Mouse (Mus musculus): ENCODE data around the gene Atad5. TPM values are rescaled to one million over a fixed set of nuclear protein-coding genes. Genes with fewer than 3 reads are reported as not detected.

Gene Atad5
- polyA plus RNA-seq, 1 experiment from 2014 or later, result 16.2 TPM

DNA sequence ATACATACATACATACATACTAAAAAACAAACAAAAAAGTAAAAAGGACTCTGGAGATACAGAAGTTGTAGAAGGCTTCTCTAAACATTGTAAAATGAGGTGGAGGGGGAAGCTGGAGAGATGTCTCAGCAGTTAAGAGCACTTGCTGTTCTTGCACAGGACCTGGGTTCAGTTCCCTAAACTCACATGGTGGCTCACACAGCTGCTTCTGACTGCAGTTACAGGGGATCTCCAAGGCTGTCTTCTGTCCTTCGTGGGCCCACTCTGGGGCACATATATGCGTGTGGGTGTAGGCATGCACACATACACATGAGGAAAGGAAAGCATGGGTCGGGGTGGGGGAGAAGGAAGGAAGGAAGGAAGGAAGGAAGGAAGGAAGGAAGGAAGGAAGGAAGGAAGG is 80.4 kb downstream of the Atad5 start:
- no peak overlapping the region for H3K27ac ChIP-seq (ENCODE audit: low read depth)
- no peak overlapping the region for H3K4me2 ChIP-seq
- no peaks in the 10 kb centered on the region for H3K36me3 ChIP-seq (ENCODE audit: insufficient read depth)
- H3K27me3 ChIP-seq (ENCODE audit: insufficient read depth, low read length), result no peaks in the 10 kb centered on the region
- H3K4me1 ChIP-seq (ENCODE audit: insufficient read depth), result no peaks in the 10 kb centered on the region
- no peak for TF ChIP-seq CTCF (IDR thresholded peaks at IDR 0.05; ENCODE audit: low read depth)
- DNase-seq (no peak), ATAC-seq (ENCODE audit: insufficient read depth) (no peak)
- H3K9ac ChIP-seq, result no peak overlapping the region
- 84% methylated on average over 3 of the region's 3 CpGs for WGBS
- no peak overlapping the region for H3K4me3 ChIP-seq (ENCODE audit: low read depth, low read length)
- H3K9me3 ChIP-seq (ENCODE audit: low read depth, low read length), result no peaks in the 10 kb centered on the region

DNA sequence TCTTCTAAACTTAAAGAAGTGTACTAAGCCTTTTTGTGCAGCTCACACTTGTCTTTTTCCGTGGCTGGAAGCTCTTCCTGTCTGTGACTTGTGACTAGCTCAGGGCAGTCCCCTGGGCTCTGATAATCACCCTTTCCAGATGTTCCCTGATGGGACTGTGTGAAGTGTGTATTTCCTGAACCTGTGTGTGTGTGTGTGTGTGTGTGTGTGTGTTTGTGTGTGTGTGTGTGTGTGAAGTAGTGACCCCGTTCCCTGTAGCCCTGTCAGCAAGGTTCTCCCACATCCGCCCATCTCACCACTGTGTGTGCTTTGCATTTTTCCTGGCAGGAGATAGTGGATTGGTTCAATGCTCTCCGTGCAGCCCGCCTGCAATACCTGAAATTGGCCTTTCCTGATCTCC is 81.2 kb downstream of the Atad5 start:
- Histone ChIP-seq H3K9me3 (ENCODE audit: low read depth, low read length) (no peaks in the 10 kb centered on the region), H3K36me3 (ENCODE audit: insufficient read depth) (no peaks in the 10 kb centered on the region), H3K4me1 (ENCODE audit: insufficient read depth) (no peaks in the 10 kb centered on the region), H3K4me2 (no peak overlapping the region), H3K9ac (no peak overlapping the region), H3K4me3 (ENCODE audit: low read depth, low read length) (no peak overlapping the region), H3K27me3 (ENCODE audit: insufficient read depth, low read length) (no peaks in the 10 kb centered on the region), H3K27ac (ENCODE audit: low read depth) (no peak overlapping the region)
- WGBS, result 50% methylated on average over 5 of the region's 5 CpGs
- ATAC-seq (ENCODE audit: insufficient read depth) (no peak), DNase-seq (no peak)
- TF ChIP-seq CTCF (IDR thresholded peaks at IDR 0.05; ENCODE audit: low read depth), result no peak

DNA sequence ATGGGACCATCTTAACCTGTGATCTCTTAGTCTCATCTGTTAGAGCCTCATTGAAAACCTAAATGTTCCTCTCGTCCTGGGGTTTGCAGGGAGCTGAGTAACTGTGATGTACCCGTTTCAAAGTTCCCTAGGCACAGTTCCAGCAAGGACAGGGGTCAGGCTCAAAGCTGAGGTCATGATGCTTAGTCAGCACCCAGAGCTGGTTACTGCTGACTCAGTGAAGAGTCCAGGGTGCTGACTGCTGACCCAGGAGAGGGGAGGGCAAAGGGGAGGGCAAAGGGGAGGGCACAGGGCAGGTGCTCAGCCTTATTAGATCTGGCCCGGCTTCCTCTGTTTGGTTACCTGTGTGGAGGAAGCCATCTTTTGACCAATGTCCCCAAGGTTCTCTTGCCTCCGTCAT is 82.7 kb downstream of the Atad5 start:
- no peak overlapping the region for H3K4me2 ChIP-seq
- H3K9ac ChIP-seq, result no peak overlapping the region
- H3K36me3 ChIP-seq (ENCODE audit: insufficient read depth), result no peaks in the 10 kb centered on the region
- no peak for TF ChIP-seq CTCF (IDR thresholded peaks at IDR 0.05; ENCODE audit: low read depth)
- ATAC-seq (ENCODE audit: insufficient read depth) (no peak), DNase-seq (no peak)
- no peaks in the 10 kb centered on the region for H3K4me1 ChIP-seq (ENCODE audit: insufficient read depth)
- no peak overlapping the region for H3K27ac ChIP-seq (ENCODE audit: low read depth)
- 64% methylated on average over 4 of the region's 4 CpGs for WGBS
- H3K9me3 ChIP-seq (ENCODE audit: low read depth, low read length), result no peaks in the 10 kb centered on the region
- H3K4me3 ChIP-seq (ENCODE audit: low read depth, low read length), result no peak overlapping the region
- no peaks in the 10 kb centered on the region for H3K27me3 ChIP-seq (ENCODE audit: insufficient read depth, low read length)

DNA sequence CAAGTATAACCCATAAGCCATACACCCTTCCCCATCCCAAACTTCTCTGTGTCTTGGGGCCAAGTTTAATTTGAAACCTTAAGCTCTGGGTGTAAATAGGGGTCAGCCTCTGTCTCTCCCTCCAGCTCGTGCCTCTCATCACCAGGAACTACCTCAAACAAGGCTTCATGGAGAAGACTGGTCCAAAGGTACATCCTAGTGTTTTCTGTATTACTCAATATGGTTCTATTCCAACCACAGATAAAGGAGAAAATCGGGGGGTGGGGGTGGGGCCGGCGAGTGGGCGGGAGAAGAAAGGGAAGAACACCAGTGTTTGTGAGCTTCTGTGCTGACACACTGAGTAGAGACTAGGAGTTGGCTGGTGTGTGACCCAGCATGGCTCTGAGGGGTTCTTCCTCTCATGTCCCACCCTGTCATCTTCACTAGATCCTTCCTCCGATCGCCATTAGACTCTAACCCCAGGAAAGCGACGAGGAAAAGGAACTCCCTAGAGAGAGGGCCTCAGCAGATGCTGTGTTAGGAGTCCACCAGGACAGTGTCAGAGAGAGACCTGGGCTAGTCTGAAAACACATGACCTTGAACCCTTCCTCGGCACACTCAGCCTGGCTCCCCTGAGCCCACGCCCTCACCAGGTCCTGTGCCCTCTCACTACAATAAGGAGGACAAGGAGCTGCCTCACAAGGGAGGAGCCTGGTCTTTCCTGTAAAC is 84.9 kb downstream of the Atad5 start:
- WGBS, result 76% methylated on average over 11 of the region's 11 CpGs
- Histone ChIP-seq H3K4me3 (ENCODE audit: low read depth, low read length) (no peak overlapping the region), H3K4me2 (no peak overlapping the region), H3K9ac (no peak overlapping the region), H3K4me1 (ENCODE audit: insufficient read depth) (no peaks in the 10 kb centered on the region), H3K36me3 (ENCODE audit: insufficient read depth) (no peaks in the 10 kb centered on the region), H3K27me3 (ENCODE audit: insufficient read depth, low read length) (no peaks in the 10 kb centered on the region), H3K27ac (ENCODE audit: low read depth) (no peak overlapping the region), H3K9me3 (ENCODE audit: low read depth, low read length) (no peaks in the 10 kb centered on the region)
- DNase-seq (no peak), ATAC-seq (ENCODE audit: insufficient read depth) (no peak)
- no peak for TF ChIP-seq CTCF (IDR thresholded peaks at IDR 0.05; ENCODE audit: low read depth)

DNA sequence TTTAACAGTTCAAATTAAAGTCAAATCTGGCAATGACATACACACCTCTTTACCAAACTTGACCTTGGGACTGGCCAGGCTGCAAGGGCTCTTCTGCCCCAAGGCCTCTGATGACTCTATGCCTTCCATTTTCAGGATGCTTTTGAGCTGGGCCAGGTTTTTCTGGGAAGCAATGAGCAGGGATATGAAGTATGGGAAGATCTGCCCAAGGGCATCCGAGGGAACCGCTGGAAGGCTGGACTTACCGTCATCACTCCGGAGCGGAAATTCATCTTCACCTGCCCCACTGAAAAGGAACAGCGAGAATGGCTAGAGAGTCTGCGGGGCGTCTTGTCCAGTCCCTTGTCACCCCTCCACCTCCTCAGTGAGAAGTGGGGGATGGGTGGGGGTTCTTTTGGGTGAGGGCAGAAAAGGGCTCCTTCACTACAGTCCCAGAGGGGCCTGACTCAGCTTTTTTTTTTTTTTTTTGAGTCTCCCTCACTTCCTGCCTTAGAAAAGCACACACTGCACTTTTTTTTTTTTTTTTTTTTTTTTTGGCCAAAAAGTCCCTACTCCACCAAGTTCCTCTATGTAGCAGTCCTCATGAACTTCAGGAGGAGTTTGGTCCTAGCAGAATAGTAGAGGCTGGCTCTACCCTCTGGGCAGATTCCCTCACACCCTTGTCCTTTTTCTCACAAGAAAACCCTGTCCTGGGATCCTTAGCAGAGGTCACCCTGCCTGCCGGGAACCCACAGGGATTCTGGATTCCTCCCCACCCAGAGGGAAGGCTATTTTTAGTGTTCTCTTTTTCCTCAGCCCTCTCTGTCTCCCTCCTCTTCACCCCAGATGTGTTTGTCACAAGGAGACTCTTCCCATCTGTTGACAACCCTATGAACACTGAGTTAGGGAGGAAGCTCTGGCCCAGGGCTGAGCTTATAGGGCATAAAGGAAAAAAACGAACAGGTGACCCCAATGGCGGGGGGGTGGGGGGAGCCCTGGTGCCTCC is 88.0 kb downstream of the Atad5 start:
- ATAC-seq (ENCODE audit: insufficient read depth) (no peak), DNase-seq (no peak)
- H3K27ac ChIP-seq (ENCODE audit: low read depth), result no peak overlapping the region
- TF ChIP-seq CTCF (IDR thresholded peaks at IDR 0.05; ENCODE audit: low read depth), result no peak
- H3K36me3 ChIP-seq (ENCODE audit: insufficient read depth), result no peaks in the 10 kb centered on the region
- 64% methylated on average over 11 of the region's 11 CpGs for WGBS
- H3K9ac ChIP-seq, result no peak overlapping the region
- no peaks in the 10 kb centered on the region for H3K9me3 ChIP-seq (ENCODE audit: low read depth, low read length)
- H3K4me1 ChIP-seq (ENCODE audit: insufficient read depth), result no peaks in the 10 kb centered on the region
- H3K4me3 ChIP-seq (ENCODE audit: low read depth, low read length), result no peak overlapping the region
- H3K4me2 ChIP-seq, result no peak overlapping the region
- H3K27me3 ChIP-seq (ENCODE audit: insufficient read depth, low read length), result no peaks in the 10 kb centered on the region

DNA sequence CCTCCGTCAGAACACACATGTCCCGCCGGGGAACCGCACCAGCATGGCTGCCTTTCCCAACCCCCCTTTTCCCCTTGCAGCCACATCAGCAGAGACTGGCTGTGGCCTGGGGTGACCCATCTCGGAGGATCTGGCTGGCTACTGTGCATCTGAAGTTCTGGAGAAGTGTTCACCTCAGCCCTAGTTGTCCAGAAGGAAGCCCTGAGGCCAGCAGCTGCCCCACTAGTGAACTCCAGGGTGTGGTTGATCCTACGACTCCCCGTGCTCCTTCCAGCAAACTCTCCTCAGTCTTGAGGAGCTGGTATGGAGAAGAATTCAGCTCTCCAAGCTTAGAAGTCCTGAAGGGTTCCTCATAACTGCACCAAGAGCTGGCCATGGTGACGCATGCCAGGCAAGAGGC is 89.1 kb downstream of the Atad5 start:
- 73% methylated on average over 8 of the region's 8 CpGs for WGBS
- no peak for TF ChIP-seq CTCF (IDR thresholded peaks at IDR 0.05; ENCODE audit: low read depth)

More for the DNA sequence above, 89.1 kb downstream of the Atad5 start:
- no peak for DNase-seq
- Histone ChIP-seq H3K4me1 (ENCODE audit: insufficient read depth) (no peaks in the 10 kb centered on the region), H3K4me3 (ENCODE audit: low read depth, low read length) (no peak overlapping the region), H3K4me2 (no peak overlapping the region), H3K9me3 (ENCODE audit: low read depth, low read length) (no peaks in the 10 kb centered on the region), H3K27me3 (ENCODE audit: insufficient read depth, low read length) (no peaks in the 10 kb centered on the region), H3K36me3 (ENCODE audit: insufficient read depth) (no peaks in the 10 kb centered on the region), H3K27ac (ENCODE audit: low read depth) (no peak overlapping the region), H3K9ac (no peak overlapping the region)
- ATAC-seq (ENCODE audit: insufficient read depth), result no peak

All from lung, embryonic 14.5 days (tissue).